Mouse (Mus musculus): ENCODE measurements around the gene Nufip2. TPM values are rescaled to one million over a fixed set of nuclear protein-coding genes. Genes with fewer than 3 reads are reported as not detected.
A peak's percentile ranks its signal among the peaks of the same experiment; 100 is the strongest.

Nufip2 gene
- polyA plus RNA-seq, 1 experiment from 2014 or later = 3.6 TPM

GRCm38 (mm10) chr11:77775701-77776400 lies 89.9 kb downstream of the Nufip2 start:
- Histone ChIP-seq H3K27ac (ENCODE audit: low read length) (no peak overlapping the region), H3K9ac (replicated peaks; ENCODE audit: low read depth, low read length) (no peak overlapping the region), H3K36me3 (ENCODE audit: control insufficient read depth, insufficient read depth) (peaks cover 6% of the 10 kb centered on the region; the same call in 1 of the 2 replicates), H3K4me3 (replicated peaks; ENCODE audit: low read length) (no peak overlapping the region), H3K4me2 (ENCODE audit: low read length) (no peak overlapping the region), H3K9me3 (ENCODE audit: control insufficient read depth, low read length) (no peaks in the 10 kb centered on the region), H3K27me3 (replicated peaks; ENCODE audit: control insufficient read depth, insufficient read depth, low read length) (no peaks in the 10 kb centered on the region), H3K4me1 (replicated peaks; ENCODE audit: control insufficient read depth, insufficient read depth, low read length) (peaks cover 6% of the 10 kb centered on the region)
- 0 out of 2 replicates have a peak, but pooled peaks have one; percentile 45 for ATAC-seq
- 42% methylated on average over 9 of the region's 9 CpGs for WGBS

GRCm38 (mm10) chr11:77777436-77777835 lies 91.5 kb downstream of the Nufip2 start:
- Histone ChIP-seq H3K27ac (ENCODE audit: low read length) (no peak overlapping the region), H3K36me3 (ENCODE audit: control insufficient read depth, insufficient read depth) (peaks cover 6% of the 10 kb centered on the region; the same call in 1 of the 2 replicates), H3K9ac (replicated peaks; ENCODE audit: low read depth, low read length) (no peak overlapping the region), H3K27me3 (replicated peaks; ENCODE audit: control insufficient read depth, insufficient read depth, low read length) (no peaks in the 10 kb centered on the region), H3K9me3 (ENCODE audit: control insufficient read depth, low read length) (no peaks in the 10 kb centered on the region), H3K4me2 (ENCODE audit: low read length) (no peak overlapping the region), H3K4me3 (replicated peaks; ENCODE audit: low read length) (no peak overlapping the region), H3K4me1 (replicated peaks; ENCODE audit: control insufficient read depth, insufficient read depth, low read length) (peaks cover 6% of the 10 kb centered on the region)
- WGBS = 94% methylated on average over 17 of the region's 17 CpGs
- ATAC-seq = no peak

DNA sequence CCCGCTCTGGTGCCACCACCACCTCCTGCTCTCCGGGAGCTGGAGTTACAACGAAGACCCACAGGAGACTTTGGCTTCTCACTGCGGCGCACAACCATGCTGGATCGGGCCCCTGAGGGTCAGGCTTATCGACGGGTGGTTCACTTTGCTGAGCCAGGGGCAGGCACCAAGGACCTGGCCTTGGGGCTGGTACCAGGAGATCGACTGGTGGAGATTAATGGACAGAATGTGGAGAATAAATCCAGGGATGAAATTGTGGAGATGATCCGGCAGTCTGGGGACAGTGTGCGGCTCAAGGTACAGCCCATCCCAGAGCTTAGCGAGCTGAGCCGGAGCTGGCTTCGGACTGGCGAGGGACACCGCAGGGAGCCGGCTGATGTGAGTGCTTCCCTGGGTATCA lies 92.0 kb downstream of the Nufip2 start:
- Histone ChIP-seq H3K27me3 (replicated peaks; ENCODE audit: control insufficient read depth, insufficient read depth, low read length) (no peaks in the 10 kb centered on the region), H3K4me2 (ENCODE audit: low read length) (no peak overlapping the region), H3K9ac (replicated peaks; ENCODE audit: low read depth, low read length) (no peak overlapping the region), H3K4me3 (replicated peaks; ENCODE audit: low read length) (no peak overlapping the region), H3K9me3 (ENCODE audit: control insufficient read depth, low read length) (no peaks in the 10 kb centered on the region), H3K27ac (ENCODE audit: low read length) (no peak overlapping the region), H3K36me3 (ENCODE audit: control insufficient read depth, insufficient read depth) (peaks cover 6% of the 10 kb centered on the region; the same call in 1 of the 2 replicates), H3K4me1 (replicated peaks; ENCODE audit: control insufficient read depth, insufficient read depth, low read length) (peaks cover 6% of the 10 kb centered on the region)
- WGBS = 93% methylated on average over 17 of the region's 17 CpGs
- no peak for ATAC-seq

DNA sequence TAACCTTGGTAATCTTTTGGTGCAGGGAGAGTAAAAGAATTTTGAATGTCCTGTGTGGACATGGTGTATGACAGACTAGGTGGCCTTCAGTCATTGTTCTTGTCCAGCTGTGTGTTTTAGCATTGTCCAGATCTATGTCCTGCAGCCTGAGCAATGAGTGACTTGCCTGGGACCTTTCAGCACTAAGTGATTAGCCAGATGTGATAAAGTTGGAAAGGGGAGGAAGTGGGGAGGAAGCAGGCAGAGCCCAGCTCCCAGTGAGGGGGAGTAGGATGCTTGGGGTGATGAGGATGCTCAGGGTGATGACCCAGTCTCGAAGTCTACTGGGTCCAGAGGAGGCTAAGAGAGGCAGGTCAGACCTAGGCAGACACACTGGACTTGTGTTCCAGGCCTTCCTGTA lies 93.3 kb downstream of the Nufip2 start:
- no peak for ATAC-seq
- H3K36me3 ChIP-seq (ENCODE audit: control insufficient read depth, insufficient read depth) = peaks cover 6% of the 10 kb centered on the region; the same call in 1 of the 2 replicates
- 96% methylated on average over 1 of the region's 1 CpGs for WGBS
- no peaks in the 10 kb centered on the region for H3K9me3 ChIP-seq (ENCODE audit: control insufficient read depth, low read length)
- no peak overlapping the region for H3K27ac ChIP-seq (ENCODE audit: low read length)
- H3K4me1 ChIP-seq (replicated peaks; ENCODE audit: control insufficient read depth, insufficient read depth, low read length) = peaks cover 19% of the 10 kb centered on the region
- no peak overlapping the region for H3K4me2 ChIP-seq (ENCODE audit: low read length)
- H3K4me3 ChIP-seq (replicated peaks; ENCODE audit: low read length) = no peak overlapping the region
- H3K9ac ChIP-seq (replicated peaks; ENCODE audit: low read depth, low read length) = no peak overlapping the region
- H3K27me3 ChIP-seq (replicated peaks; ENCODE audit: control insufficient read depth, insufficient read depth, low read length) = no peaks in the 10 kb centered on the region

GRCm38 (mm10) chr11:77781088-77781487 lies 95.1 kb downstream of the Nufip2 start:
- no peak overlapping the region for H3K9ac ChIP-seq (replicated peaks; ENCODE audit: low read depth, low read length)
- H3K36me3 ChIP-seq (ENCODE audit: control insufficient read depth, insufficient read depth) = peaks cover 6% of the 10 kb centered on the region; the same call in 1 of the 2 replicates
- 78% methylated on average over 7 of the region's 7 CpGs for WGBS
- peaks cover 28% of the 10 kb centered on the region for H3K4me1 ChIP-seq (replicated peaks; ENCODE audit: control insufficient read depth, insufficient read depth, low read length)
- ATAC-seq = no peak
- no peaks in the 10 kb centered on the region for H3K9me3 ChIP-seq (ENCODE audit: control insufficient read depth, low read length)
- no peak overlapping the region for H3K27ac ChIP-seq (ENCODE audit: low read length)
- H3K27me3 ChIP-seq (replicated peaks; ENCODE audit: control insufficient read depth, insufficient read depth, low read length) = no peaks in the 10 kb centered on the region
- no peak overlapping the region for H3K4me2 ChIP-seq (ENCODE audit: low read length)
- H3K4me3 ChIP-seq (replicated peaks; ENCODE audit: low read length) = no peak overlapping the region

DNA sequence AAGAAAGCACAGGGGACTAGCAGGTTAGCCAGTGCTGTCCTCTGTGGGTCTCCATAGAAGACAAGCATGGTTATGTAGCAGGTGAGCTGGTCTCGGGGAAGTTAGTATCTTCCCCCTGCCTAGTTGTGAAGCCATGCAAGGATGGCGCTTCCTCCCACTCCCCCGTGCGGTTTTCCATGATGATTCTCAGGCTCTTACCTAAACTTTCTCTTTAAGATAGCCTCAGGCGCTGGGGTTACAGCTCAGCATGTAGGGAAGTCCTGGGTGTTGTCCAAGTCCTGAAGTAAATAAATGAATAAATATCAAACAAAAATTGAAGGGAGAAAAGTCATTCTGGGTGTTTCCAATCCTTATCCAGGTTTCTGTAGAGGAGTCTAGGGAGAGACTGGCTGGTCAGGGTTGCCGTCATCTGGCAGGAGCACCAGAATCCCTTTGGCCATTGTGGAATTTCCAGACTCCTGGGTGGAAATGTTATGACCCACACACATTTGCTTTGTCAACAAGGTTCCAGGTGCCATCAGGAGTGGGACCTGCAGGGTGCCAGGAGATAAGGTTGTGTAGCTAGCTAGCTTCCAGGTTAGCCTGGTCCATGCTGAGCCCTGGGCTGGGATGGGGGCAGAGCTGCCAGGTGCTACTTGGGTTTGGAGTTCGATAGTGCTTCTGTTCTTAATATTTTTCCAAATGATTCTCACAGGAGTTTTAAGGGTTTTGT lies 96.3 kb downstream of the Nufip2 start:
- Histone ChIP-seq H3K9ac (replicated peaks; ENCODE audit: low read depth, low read length) (no peak overlapping the region), H3K27me3 (replicated peaks; ENCODE audit: control insufficient read depth, insufficient read depth, low read length) (no peaks in the 10 kb centered on the region), H3K36me3 (ENCODE audit: control insufficient read depth, insufficient read depth) (peaks cover 6% of the 10 kb centered on the region; the same call in 1 of the 2 replicates), H3K4me2 (ENCODE audit: low read length) (no peak overlapping the region), H3K27ac (ENCODE audit: low read length) (no peak overlapping the region), H3K4me1 (replicated peaks; ENCODE audit: control insufficient read depth, insufficient read depth, low read length) (peaks cover 33% of the 10 kb centered on the region), H3K9me3 (ENCODE audit: control insufficient read depth, low read length) (no peaks in the 10 kb centered on the region), H3K4me3 (replicated peaks; ENCODE audit: low read length) (no peak overlapping the region)
- WGBS = 87% methylated on average over 7 of the region's 7 CpGs
- no peak for ATAC-seq

GRCm38 (mm10) chr11:77783211-77783746 lies 97.3 kb downstream of the Nufip2 start:
- no peak overlapping the region for H3K4me2 ChIP-seq (ENCODE audit: low read length)
- peak; percentile 18; the same call in 1 of the 2 replicates for ATAC-seq
- 61% methylated on average over 10 of the region's 10 CpGs for WGBS
- no peak overlapping the region for H3K4me3 ChIP-seq (replicated peaks; ENCODE audit: low read length)
- H3K9ac ChIP-seq (replicated peaks; ENCODE audit: low read depth, low read length) = no peak overlapping the region
- peaks cover 33% of the 10 kb centered on the region for H3K4me1 ChIP-seq (replicated peaks; ENCODE audit: control insufficient read depth, insufficient read depth, low read length)
- H3K9me3 ChIP-seq (ENCODE audit: control insufficient read depth, low read length) = no peaks in the 10 kb centered on the region
- no peaks in the 10 kb centered on the region for H3K27me3 ChIP-seq (replicated peaks; ENCODE audit: control insufficient read depth, insufficient read depth, low read length)
- no peaks in the 10 kb centered on the region for H3K36me3 ChIP-seq (ENCODE audit: control insufficient read depth, insufficient read depth)
- H3K27ac ChIP-seq (ENCODE audit: low read length) = no peak overlapping the region

- 59% methylated on average over 18 of the region's 18 CpGs for WGBS
- H3K27me3 ChIP-seq (replicated peaks; ENCODE audit: control insufficient read depth, insufficient read depth, low read length) = no peaks in the 10 kb centered on the region
- H3K36me3 ChIP-seq (ENCODE audit: control insufficient read depth, insufficient read depth) = no peaks in the 10 kb centered on the region
- no peaks in the 10 kb centered on the region for H3K9me3 ChIP-seq (ENCODE audit: control insufficient read depth, low read length)
- peaks cover 33% of the 10 kb centered on the region for H3K4me1 ChIP-seq (replicated peaks; ENCODE audit: control insufficient read depth, insufficient read depth, low read length)
- no peak overlapping the region for H3K4me3 ChIP-seq (replicated peaks; ENCODE audit: low read length)
- H3K27ac ChIP-seq (ENCODE audit: low read length) = no peak overlapping the region
- no peak overlapping the region for H3K9ac ChIP-seq (replicated peaks; ENCODE audit: low read depth, low read length)
- no peak overlapping the region for H3K4me2 ChIP-seq (ENCODE audit: low read length)
- peak; percentile 45 for ATAC-seq
Measured at GRCm38 (mm10) chr11:77783747-77784646, 98.0 kb downstream of the Nufip2 start.
